Mouse (Mus musculus): Measurements from ENCODE around the gene Fam20a.

GRCm38 (mm10) chr11:109654581-109654980 lies 67.5 kb downstream of the Fam20a start:
- TF ChIP-seq CTCF (conservative IDR thresholded peaks at IDR 0.05; ENCODE audit: low read length) (no peak), POU5F1 (IDR thresholded peaks at IDR 0.05; ENCODE audit: borderline replicate concordance, low read length) (no peak), NANOG (IDR thresholded peaks at IDR 0.05; ENCODE audit: borderline replicate concordance, low read length) (no peak)

Measured in E14TG2a.4 (cell line).